Mouse (Mus musculus): ENCODE measurements around the gene Ntng2.

DNA sequence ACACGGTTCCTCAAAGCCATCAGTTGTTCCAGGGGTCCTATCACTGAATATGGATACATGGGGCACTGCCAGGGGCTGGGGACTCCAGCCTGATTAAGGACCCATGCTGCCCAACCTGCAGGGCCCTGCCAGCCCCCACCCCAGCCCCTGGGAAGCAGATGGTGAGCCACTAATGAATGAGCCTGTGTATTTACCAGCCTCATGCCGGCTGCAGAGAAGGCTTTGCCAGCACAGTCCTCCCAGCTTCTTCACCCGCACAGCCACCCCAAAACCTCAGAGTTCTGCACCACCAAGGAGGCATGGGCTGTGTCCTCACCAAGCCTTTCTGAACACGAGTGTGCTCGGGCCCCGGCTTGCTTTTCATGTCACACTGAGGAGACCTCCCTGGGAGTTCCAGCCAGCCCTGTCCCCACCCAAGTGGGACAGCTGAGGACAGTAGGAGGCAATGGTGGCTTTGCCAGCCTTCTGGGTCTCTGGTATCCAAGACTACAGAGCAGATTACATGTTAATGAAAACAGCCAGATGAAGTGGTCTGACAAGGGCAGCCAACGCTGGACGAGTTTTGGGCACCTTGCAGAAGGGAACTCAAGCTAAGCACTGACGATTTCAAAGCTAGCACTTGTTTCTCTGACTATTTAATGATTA is 22.5 kb downstream of the Ntng2 start:
- TF ChIP-seq USF1 (IDR thresholded peaks at IDR 0.05; ENCODE audit: low read depth) (no peak), TCF3 (IDR thresholded peaks at IDR 0.05; ENCODE audit: insufficient read length, low read depth) (no peak), TCF12 (IDR thresholded peaks at IDR 0.05; ENCODE audit: insufficient read depth, poor library complexity, severe bottlenecking) (no peak), POLR2A (IDR thresholded peaks at IDR 0.05; ENCODE audit: insufficient read length, low read depth) (no peak), CEBPB (IDR thresholded peaks at IDR 0.05; ENCODE audit: insufficient read depth, poor library complexity, severe bottlenecking) (no peak), MAX (IDR thresholded peaks at IDR 0.05; ENCODE audit: low read depth) (no peak), MYOD1 (IDR thresholded peaks at IDR 0.05; ENCODE audit: control insufficient read depth in 1 of 3, insufficient read length in 2 of 3, low read depth in 2 of 3) (no peak), E2F4 (IDR thresholded peaks at IDR 0.05; ENCODE audit: insufficient read depth) (no peak), POLR2AphosphoS2 (IDR thresholded peaks at IDR 0.05; ENCODE audit: insufficient read length, low read depth) (no peak), MYOG (IDR thresholded peaks at IDR 0.05; ENCODE audit: control insufficient read depth in 1 of 3, insufficient read depth in 1 of 3, insufficient read length in 2 of 3, low read depth in 2 of 3) (no peak), SRF (IDR thresholded peaks at IDR 0.05; ENCODE audit: control insufficient read depth, insufficient read length, low read depth) (no peak), REST (IDR thresholded peaks at IDR 0.05; ENCODE audit: insufficient read depth, insufficient read length) (no peak)
